Mouse (Mus musculus): ENCODE results near the gene Rlbp1.

Gene Rlbp1

DNA sequence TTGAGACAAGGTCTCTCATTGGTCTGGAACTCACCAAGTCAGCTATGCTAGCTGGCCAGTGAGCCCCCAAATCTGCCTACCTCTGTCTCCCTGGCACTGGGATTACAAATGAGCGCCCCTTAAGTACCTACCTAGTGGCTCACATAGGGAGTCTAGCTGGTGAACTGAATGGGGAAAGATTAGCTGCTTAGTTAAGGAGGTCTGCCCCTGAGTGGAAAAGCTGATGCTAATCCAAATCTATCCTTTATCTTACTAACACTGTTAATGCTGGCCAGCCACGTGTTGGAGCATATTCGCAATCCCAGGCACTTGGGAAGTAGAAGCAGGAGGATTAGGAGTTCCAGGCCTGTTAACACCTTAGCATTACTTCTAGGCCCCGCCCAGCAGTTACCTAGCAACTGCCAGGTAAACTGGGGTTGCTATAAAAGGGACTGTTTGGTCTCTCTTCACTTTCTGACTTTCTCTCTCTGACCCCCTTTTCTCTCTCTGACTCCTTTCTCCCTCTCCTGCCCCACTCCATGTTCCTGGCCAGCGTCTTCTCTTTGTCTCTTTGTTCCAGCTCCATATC lies 3.4 kb upstream of the Rlbp1 start:
- Histone ChIP-seq H3K27me3 (ENCODE audit: insufficient read depth, low read length) (no peaks in the 10 kb centered on the region), H3K9me3 (ENCODE audit: low read length) (no peaks in the 10 kb centered on the region), H3K4me1 (replicated peaks; ENCODE audit: low read depth, low read length) (peaks cover 76% of the 10 kb centered on the region), H3K36me3 (ENCODE audit: insufficient read depth, low read length) (no peaks in the 10 kb centered on the region), H3K4me3 (replicated peaks; ENCODE audit: low read length) (no peak overlapping the region)
- TF ChIP-seq NANOG (IDR thresholded peaks at IDR 0.05; ENCODE audit: borderline replicate concordance, low read length), result no peak
- TF ChIP-seq POU5F1 (IDR thresholded peaks at IDR 0.05; ENCODE audit: borderline replicate concordance, low read length), result no peak
- no peak for TF ChIP-seq CTCF (conservative IDR thresholded peaks at IDR 0.05; ENCODE audit: low read length)

DNA sequence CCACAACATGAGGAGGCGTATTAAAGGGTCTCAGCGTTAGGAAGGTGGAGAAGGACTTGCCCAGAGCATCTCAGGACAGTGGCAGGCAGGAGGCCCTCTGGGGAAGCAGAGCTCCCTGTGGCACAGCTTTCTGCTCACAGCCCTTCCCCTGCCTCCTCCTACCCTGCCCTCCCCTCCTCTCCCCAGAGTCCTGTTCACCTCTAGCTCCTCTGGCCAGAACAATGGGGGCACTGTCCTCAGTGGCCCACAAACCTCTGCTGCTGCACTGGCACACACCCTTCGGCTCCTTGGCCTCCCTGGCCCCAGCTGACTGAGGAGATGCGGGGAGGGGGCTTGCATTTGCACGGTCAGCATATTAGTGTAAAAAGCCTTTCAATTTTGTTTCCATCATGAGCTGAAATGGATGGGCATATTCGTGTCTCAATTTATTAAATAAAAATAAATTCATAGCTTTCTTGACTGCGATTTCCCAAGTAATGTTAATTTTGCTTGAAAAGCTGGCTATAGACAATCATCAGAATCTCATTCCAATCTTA lies 1.9 kb upstream of the Rlbp1 start:
- no peaks in the 10 kb centered on the region for H3K9me3 ChIP-seq (ENCODE audit: low read length)
- peaks cover 8% of the 10 kb centered on the region for H3K36me3 ChIP-seq (ENCODE audit: insufficient read depth, low read length)
- H3K27me3 ChIP-seq (ENCODE audit: insufficient read depth, low read length), result no peaks in the 10 kb centered on the region
- peaks cover 67% of the 10 kb centered on the region for H3K4me1 ChIP-seq (replicated peaks; ENCODE audit: low read depth, low read length)
- H3K4me3 ChIP-seq (replicated peaks; ENCODE audit: low read length), result peak overlapping the region; percentile 69
- TF ChIP-seq POU5F1 (IDR thresholded peaks at IDR 0.05; ENCODE audit: borderline replicate concordance, low read length), result no peak
- TF ChIP-seq NANOG (IDR thresholded peaks at IDR 0.05; ENCODE audit: borderline replicate concordance, low read length), result no peak
- no peak for TF ChIP-seq CTCF (conservative IDR thresholded peaks at IDR 0.05; ENCODE audit: low read length)

DNA sequence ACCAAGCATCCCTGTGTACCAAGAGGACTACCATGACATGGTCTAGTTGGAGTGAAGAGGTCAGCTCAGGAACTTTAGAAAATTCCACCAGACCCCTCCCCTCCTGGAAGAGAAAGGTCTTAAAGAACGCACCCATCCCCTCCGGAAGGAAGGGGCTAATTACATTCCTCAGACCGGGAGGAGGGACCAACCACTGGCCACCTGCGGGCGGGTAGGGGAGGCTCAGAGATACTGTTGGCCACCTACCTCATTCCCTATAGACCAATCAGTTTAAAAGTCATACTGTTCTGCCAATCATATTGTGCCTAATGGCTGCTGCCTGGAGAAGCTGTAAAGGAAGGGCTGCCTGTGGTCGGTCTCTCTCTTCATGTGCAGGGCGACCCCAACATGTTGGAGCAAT lies 1.1 kb upstream of the Rlbp1 start:
- Histone ChIP-seq H3K27me3 (ENCODE audit: insufficient read depth, low read length) (no peaks in the 10 kb centered on the region), H3K9me3 (ENCODE audit: low read length) (no peaks in the 10 kb centered on the region), H3K4me3 (replicated peaks; ENCODE audit: low read length) (peak overlapping the region; percentile 69), H3K36me3 (ENCODE audit: insufficient read depth, low read length) (peaks cover 14% of the 10 kb centered on the region), H3K4me1 (replicated peaks; ENCODE audit: low read depth, low read length) (peaks cover 68% of the 10 kb centered on the region)
- TF ChIP-seq CTCF (conservative IDR thresholded peaks at IDR 0.05; ENCODE audit: low read length), result no peak
- no peak for TF ChIP-seq NANOG (IDR thresholded peaks at IDR 0.05; ENCODE audit: borderline replicate concordance, low read length)

DNA sequence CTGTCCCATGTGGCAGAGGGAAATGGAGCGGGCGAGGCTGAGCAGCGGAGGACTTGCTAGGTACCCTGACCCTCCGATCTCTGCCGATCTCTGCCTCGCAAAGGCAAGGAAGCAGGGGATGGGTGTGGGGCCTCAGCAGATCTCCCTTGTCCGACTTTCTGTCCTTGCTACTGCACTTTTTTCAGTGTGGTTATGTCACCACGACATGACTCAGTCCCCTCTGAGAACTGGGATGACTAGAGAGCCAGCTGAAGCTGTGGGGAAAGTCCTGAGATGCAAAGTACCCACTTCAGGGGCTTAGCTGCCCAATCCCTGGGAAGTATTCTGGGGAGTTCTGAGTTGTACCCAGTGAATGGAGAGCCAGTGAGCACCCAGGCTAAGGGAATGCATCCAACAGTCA lies 292 bp upstream of the Rlbp1 start:
- Histone ChIP-seq H3K36me3 (ENCODE audit: insufficient read depth, low read length) (peaks cover 16% of the 10 kb centered on the region), H3K4me3 (replicated peaks; ENCODE audit: low read length) (peak overlapping the region; percentile 69), H3K4me1 (replicated peaks; ENCODE audit: low read depth, low read length) (peaks cover 67% of the 10 kb centered on the region), H3K27me3 (ENCODE audit: insufficient read depth, low read length) (no peaks in the 10 kb centered on the region), H3K9me3 (ENCODE audit: low read length) (no peaks in the 10 kb centered on the region)
- TF ChIP-seq NANOG (IDR thresholded peaks at IDR 0.05; ENCODE audit: borderline replicate concordance, low read length) (no peak), CTCF (conservative IDR thresholded peaks at IDR 0.05; ENCODE audit: low read length) (no peak), POU5F1 (IDR thresholded peaks at IDR 0.05; ENCODE audit: borderline replicate concordance, low read length) (no peak)

DNA sequence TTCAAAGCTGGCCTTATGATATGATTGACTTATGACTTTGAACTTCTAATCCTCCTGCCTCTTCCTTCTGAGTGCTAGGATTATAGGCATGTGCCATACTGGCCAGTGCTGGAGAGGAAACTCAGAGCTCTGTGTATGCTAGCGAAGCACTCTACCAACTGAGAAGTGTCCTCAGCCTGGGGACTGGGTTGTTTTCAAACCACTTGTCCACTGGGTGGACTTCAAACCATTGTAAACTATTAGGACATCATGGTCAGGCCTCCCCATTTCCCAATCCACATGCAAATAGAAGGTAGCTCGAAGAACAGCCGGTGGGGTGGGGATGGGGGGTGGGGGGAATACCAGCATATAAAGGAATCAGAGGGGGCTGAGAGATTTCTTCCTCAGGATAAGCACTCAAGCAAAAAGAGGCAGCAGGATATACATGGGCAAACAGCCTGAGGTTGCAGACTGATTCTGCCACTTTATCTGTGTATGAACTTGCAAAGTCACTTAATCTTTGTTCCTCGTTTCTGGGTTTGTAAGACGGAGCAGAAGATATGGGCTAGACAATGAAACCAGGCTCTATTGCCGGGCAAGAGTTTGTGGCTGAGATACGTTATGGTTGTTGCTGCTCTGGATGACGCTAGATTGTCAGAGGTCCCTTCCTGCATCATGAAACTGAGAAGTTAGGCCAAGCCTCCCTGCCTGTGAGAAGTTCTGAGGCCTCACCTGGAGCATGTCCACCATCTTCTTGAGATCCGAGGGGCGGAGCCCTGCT lies 10.2 kb downstream of the Rlbp1 start:
- Histone ChIP-seq H3K4me1 (replicated peaks; ENCODE audit: low read depth, low read length) (peaks cover 25% of the 10 kb centered on the region), H3K36me3 (ENCODE audit: insufficient read depth, low read length) (peaks cover 14% of the 10 kb centered on the region; the same call in 1 of the 2 replicates), H3K27me3 (ENCODE audit: insufficient read depth, low read length) (peaks cover 3% of the 10 kb centered on the region; the same call in 1 of the 2 replicates), H3K4me3 (replicated peaks; ENCODE audit: low read length) (no peak overlapping the region), H3K9me3 (ENCODE audit: low read length) (no peaks in the 10 kb centered on the region)
- TF ChIP-seq CTCF (conservative IDR thresholded peaks at IDR 0.05; ENCODE audit: low read length) (no peak), POU5F1 (IDR thresholded peaks at IDR 0.05; ENCODE audit: borderline replicate concordance, low read length) (no peak)

DNA sequence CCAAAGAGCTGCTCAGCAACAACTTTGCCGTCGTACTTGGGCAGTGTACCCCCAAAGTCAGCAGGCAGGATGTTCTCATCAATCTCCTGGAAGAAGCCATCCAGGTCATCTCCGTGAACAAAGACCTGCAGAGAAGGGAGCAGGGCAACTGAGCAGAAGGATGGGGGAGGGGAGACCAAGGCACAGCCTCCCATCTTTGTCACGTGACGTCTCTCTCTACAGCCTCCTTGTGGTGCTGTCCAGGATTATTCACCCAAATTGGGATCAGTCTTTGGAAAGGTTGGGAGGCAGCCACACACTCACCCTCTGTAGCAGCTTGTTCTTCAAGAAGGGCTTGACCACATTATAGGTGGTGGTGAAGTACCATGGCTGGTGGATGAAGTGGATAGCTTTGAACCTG lies 11.3 kb downstream of the Rlbp1 start:
- TF ChIP-seq NANOG (IDR thresholded peaks at IDR 0.05; ENCODE audit: borderline replicate concordance, low read length) (no peak), CTCF (conservative IDR thresholded peaks at IDR 0.05; ENCODE audit: low read length) (no peak), POU5F1 (IDR thresholded peaks at IDR 0.05; ENCODE audit: borderline replicate concordance, low read length) (no peak)
- Histone ChIP-seq H3K36me3 (ENCODE audit: insufficient read depth, low read length) (peaks cover 14% of the 10 kb centered on the region; the same call in 1 of the 2 replicates), H3K27me3 (ENCODE audit: insufficient read depth, low read length) (peaks cover 3% of the 10 kb centered on the region; the same call in 1 of the 2 replicates), H3K4me3 (replicated peaks; ENCODE audit: low read length) (peak overlapping the region; percentile 43), H3K4me1 (replicated peaks; ENCODE audit: low read depth, low read length) (peaks cover 29% of the 10 kb centered on the region), H3K9me3 (ENCODE audit: low read length) (no peaks in the 10 kb centered on the region)

DNA sequence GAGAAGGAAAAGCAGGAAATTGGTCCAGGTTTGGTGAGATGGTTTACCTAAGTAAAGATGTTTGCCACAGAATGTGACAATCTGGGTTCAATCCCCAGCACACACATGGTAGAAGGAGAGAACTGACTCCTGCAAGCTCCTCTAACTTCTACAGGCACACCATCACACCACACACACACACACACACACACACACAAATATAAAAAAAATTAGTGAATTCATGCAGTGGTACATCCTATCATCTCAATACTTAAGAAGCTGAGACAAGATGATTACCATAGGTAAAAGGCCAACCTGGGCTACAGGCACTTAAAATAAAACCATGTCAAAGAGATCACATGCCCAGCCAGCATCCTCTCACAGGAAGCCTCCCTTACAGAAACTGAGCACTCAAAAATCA lies 12.8 kb downstream of the Rlbp1 start:
- Histone ChIP-seq H3K4me3 (replicated peaks; ENCODE audit: low read length) (no peak overlapping the region), H3K27me3 (ENCODE audit: insufficient read depth, low read length) (no peaks in the 10 kb centered on the region), H3K4me1 (replicated peaks; ENCODE audit: low read depth, low read length) (peaks cover 35% of the 10 kb centered on the region), H3K36me3 (ENCODE audit: insufficient read depth, low read length) (peaks cover 14% of the 10 kb centered on the region; the same call in 1 of the 2 replicates), H3K9me3 (ENCODE audit: low read length) (no peaks in the 10 kb centered on the region)
- TF ChIP-seq CTCF (conservative IDR thresholded peaks at IDR 0.05; ENCODE audit: low read length) (no peak), NANOG (IDR thresholded peaks at IDR 0.05; ENCODE audit: borderline replicate concordance, low read length) (no peak), POU5F1 (IDR thresholded peaks at IDR 0.05; ENCODE audit: borderline replicate concordance, low read length) (no peak)

DNA sequence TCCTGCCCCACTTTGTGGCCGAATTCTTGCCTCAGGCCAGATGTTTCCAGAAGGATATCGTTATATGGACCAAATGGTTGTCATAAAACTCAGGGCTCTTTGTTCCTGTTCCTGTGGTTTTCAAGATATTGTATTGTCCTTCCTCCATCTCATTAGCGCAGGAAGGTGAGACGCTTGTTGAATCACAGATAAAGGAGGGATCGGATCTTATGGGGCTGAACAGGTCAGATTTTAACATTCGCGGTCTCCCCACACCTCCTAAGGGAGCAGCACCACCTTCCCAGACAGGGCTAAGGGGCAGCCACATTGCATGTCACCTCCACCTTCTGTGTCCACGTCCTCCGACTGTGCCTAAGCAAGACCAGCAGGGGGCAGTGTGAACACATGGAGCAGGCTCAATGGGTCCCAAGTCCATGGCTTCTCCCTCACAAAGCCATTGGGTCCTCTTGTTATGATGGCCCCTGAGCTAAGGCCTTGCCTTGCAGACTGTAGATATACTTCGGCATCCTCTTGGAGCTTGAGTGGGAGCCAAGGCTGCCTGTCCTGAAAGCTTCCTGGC lies 15.4 kb downstream of the Rlbp1 start:
- no peak overlapping the region for H3K4me3 ChIP-seq (replicated peaks; ENCODE audit: low read length)
- no peaks in the 10 kb centered on the region for H3K36me3 ChIP-seq (ENCODE audit: insufficient read depth, low read length)
- no peaks in the 10 kb centered on the region for H3K27me3 ChIP-seq (ENCODE audit: insufficient read depth, low read length)
- no peaks in the 10 kb centered on the region for H3K9me3 ChIP-seq (ENCODE audit: low read length)
- H3K4me1 ChIP-seq (replicated peaks; ENCODE audit: low read depth, low read length), result peaks cover 36% of the 10 kb centered on the region
- TF ChIP-seq NANOG (IDR thresholded peaks at IDR 0.05; ENCODE audit: borderline replicate concordance, low read length), result no peak
- peak; percentile 80 for TF ChIP-seq CTCF (conservative IDR thresholded peaks at IDR 0.05; ENCODE audit: low read length)
